Mouse (Mus musculus): ENCODE measurements at regions not wholly inside any gene's neighbourhood (a gene's known extent, or its start where the extent isn't known, plus 50 kb on each side); places are given as distances from the start of the nearest gene placed in this dataset.
"Not testable (repeated sequence)": the region's sequence is repeated elsewhere in the genome, so short reads cannot be mapped to it uniquely, and the experiment has no call there.

GRCm38 (mm10) chr8:20122067-20122925 is 219.1 kb downstream of the Gm31371 start:
- DNase-seq (ENCODE audit: low read depth, low spot score), result peak; percentile 95

- DNase-seq (ENCODE audit: low read depth, low spot score), result not testable (repeated sequence)
These were observed 220.4 kb downstream of the Gm31371 start for GRCm38 (mm10) chr8:20123545-20123944.

DNA sequence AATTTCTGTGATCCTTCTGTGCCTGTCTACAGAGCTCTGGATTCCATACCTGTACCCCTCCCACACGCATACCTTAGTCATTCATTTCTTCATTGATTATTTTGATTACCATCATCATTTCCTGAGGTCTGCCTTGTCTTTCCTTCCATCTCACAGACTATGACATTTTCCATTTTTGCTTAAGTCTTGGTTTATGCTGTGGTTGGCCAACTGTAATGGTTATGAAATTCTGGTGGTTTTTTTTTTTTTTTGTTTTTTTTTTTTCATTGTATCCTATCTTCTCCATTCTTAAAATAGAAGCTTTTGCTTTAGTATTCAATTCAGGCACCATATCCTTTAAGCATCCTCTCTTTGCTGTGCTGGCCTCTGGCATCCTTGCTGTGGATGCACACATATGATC is 227.4 kb downstream of the Gm15319 start:
- DNase-seq (ENCODE audit: low read depth, low spot score), result not testable (repeated sequence)

DNA sequence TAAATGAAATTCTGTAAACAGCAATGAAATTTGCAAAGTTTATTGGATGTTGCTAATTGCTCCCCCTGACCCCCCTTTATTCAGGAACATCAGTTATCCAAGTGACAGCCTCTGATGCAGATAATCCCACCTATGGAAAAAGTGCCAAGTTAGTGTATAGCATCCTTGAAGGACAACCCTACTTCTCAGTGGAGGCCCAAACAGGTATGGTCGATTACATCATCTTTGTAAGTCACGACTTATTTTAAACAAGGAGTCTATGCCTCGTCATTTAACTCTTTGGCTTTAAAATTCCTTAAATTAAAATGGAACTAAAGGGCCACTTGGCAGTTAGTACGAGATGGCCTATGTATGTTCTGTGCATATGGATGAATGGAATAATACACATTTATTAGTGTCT is 217.6 kb downstream of the Gm15319 start:
- DNase-seq (ENCODE audit: low read depth, low spot score), result not testable (repeated sequence)

- DNase-seq (ENCODE audit: low read depth, low spot score), result not testable (repeated sequence)
These were observed 211.5 kb downstream of the Gm15319 start for GRCm38 (mm10) chr8:20151317-20152047.

DNA sequence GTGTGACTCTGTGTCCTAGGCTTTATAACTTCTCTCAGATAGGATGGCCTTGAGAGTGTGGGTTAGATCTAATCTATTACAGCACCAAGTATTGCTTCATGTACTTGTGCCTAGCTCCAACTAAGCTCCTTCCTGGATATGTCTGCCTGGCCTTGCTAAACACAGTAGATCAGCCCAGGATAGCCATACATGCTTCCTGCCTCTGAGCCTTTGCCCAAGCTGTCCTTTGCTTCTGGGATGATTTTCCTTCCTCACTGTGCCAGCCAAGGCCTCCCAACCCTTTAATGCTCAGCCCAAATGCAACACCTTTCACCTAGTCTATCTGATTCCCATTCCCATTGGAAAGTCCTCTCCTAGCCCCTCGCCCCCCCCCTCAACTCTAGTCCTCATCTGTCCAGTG is 208.9 kb downstream of the Gm15319 start:
- not testable (repeated sequence) for DNase-seq (ENCODE audit: low read depth, low spot score)

All from A20 (cell line).